In the genomic region with DNA sequence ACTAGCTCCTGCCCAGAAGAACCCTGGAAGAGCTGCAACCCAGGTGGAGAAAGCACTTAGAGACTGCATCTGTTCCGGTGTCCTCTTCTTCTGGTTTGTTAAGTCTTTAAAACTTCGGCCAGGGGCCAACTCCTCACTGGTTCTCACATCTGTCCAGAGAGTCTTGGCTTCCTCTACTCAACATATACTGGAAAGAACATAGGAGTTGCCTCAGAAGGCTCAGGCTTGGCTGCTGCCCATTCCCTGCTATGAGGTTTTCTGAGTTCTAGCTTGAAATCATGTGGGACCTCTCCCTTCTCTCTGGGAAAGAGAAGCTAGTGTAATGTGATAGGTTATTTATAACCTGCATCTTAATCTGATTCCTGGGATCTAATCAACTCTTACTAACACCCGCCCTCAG, we compare ENCODE assay signal across 12 mouse cellular contexts. TPM values are rescaled to one million over a fixed set of nuclear protein-coding genes. Genes with fewer than 3 reads are reported as not detected.
A peak's percentile ranks its signal among the peaks of the same experiment; 100 is the strongest.
DNase-seq lines count a peak whose midpoint lies in the region; ATAC-seq and TF ChIP-seq lines count a peak whose summit lies in the region.
"Had no signal": no experiment of that assay in that cellular context is flagged by ENCODE, and none has a peak within 500 bp of the region (broad histone marks: within the 10 kb centered on the region; RNA-seq: fewer than 3 reads in every experiment).

No protein-coding gene starts in this region.

- H3K79me2 ChIP-seq in MEL (ENCODE audit: control insufficient read depth, insufficient read depth, low read length, poor library complexity): no peaks in the 10 kb centered on the region; the same call in 1 of the 2 replicates

- H3K36me3 ChIP-seq in kidney, embryonic 16.5 days (ENCODE audit: insufficient read depth, low read length): no peaks in the 10 kb centered on the region
- peaks cover 0 to 6% of the 10 kb centered on the region in 2 experiments; a peak in 1 of 4 replicates for H3K36me3 ChIP-seq in MEL (ENCODE audit: control insufficient read depth in 1 of 2, insufficient read depth in 2 of 2, low read length in 2 of 2)
- H3K36me3 ChIP-seq in liver, embryonic 14.5 days (replicated peaks; ENCODE audit: control insufficient read depth, insufficient read depth, low read depth): no peaks in the 10 kb centered on the region
- H3K36me3 ChIP-seq: forebrain, embryonic 12.5 days; hindbrain, embryonic 13.5 days had no signal

- H3K9me3 ChIP-seq in kidney, embryonic 16.5 days (ENCODE audit: low read length): no peaks in the 10 kb centered on the region
- no peaks in the 10 kb centered on the region for H3K9me3 ChIP-seq in MEL (replicated peaks; ENCODE audit: insufficient read depth, low read length)
- no peaks in the 10 kb centered on the region for H3K9me3 ChIP-seq in liver, embryonic 14.5 days (ENCODE audit: control insufficient read depth, low read length)
- H3K9me3 ChIP-seq: forebrain, embryonic 12.5 days; hindbrain, embryonic 13.5 days had no signal

- H3K4me3 ChIP-seq in kidney, embryonic 16.5 days (ENCODE audit: low read length): no peak overlapping the region
- H3K4me3 ChIP-seq in MEL (ENCODE audit: control insufficient read depth in 1 of 2, insufficient read depth in 1 of 2, low read depth in 2 of 2, low read length in 2 of 2): no peak overlapping the region
- H3K4me3 ChIP-seq in bone marrow, adult 2 months (replicated peaks; ENCODE audit: control insufficient read depth, low read depth, low read length): no peak overlapping the region
- H3K4me3 ChIP-seq in liver, embryonic 14.5 days (ENCODE audit: insufficient read depth in 1 of 2, low read depth in 2 of 2, low read length in 2 of 2): no peak overlapping the region
- H3K4me3 ChIP-seq: forebrain, embryonic 12.5 days; hindbrain, embryonic 13.5 days had no signal

- WGBS in kidney, embryonic 16.5 days: 76% methylated on average over 3 of the region's 3 CpGs
- 76% methylated on average over 3 of the region's 3 CpGs for WGBS in bone marrow, adult 2 months
- WGBS in liver, embryonic 14.5 days (ENCODE audit: insufficient replicate concordance): 55% methylated on average over 3 of the region's 3 CpGs

- TF ChIP-seq POLR2A in MEL (IDR thresholded peaks at IDR 0.05; ENCODE audit: control insufficient read depth in 1 of 2, insufficient read depth in 1 of 2, low read depth in 1 of 2, low read length in 2 of 2, poor library complexity in 1 of 2): no peak
- TF ChIP-seq POLR2A in bone marrow, adult 2 months (IDR thresholded peaks at IDR 0.05; ENCODE audit: borderline replicate concordance, control insufficient read depth, low read depth, low read length): no peak

- no peak for TF ChIP-seq EP300 in MEL (IDR thresholded peaks at IDR 0.05; ENCODE audit: low read depth in 1 of 2, low read length in 2 of 2)
- no peak for TF ChIP-seq EP300 in liver, embryonic 14.5 days (IDR thresholded peaks at IDR 0.05; ENCODE audit: low read depth)

- no peak for ATAC-seq in kidney, embryonic 16.5 days (ENCODE audit: low FRiP score, low TSS enrichment)
- no peak for ATAC-seq in liver, embryonic 14.5 days (ENCODE audit: insufficient read depth)

- peak overlapping the region; percentile 43; the same call in 1 of the 2 replicates for H3K9ac ChIP-seq in kidney, embryonic 16.5 days (replicated peaks; ENCODE audit: low read length)
- H3K9ac ChIP-seq in MEL (ENCODE audit: control insufficient read depth, low read depth, low read length, poor library complexity, severe bottlenecking): no peak overlapping the region
- no peak overlapping the region for H3K9ac ChIP-seq in liver, embryonic 14.5 days (replicated peaks)
- H3K9ac ChIP-seq: forebrain, embryonic 12.5 days; hindbrain, embryonic 13.5 days had no signal

- no peak for DNase-seq in kidney, postnatal 36 days
- DNase-seq in MEL (ENCODE audit: low read depth, low spot score): no peak
- no peak for DNase-seq in liver, embryonic 14.5 days (ENCODE audit: low read depth in 3 of 3, low spot score in 3 of 3)
- no peak for DNase-seq in ovary, adult 18-20 months (ENCODE audit: low spot score)
- DNase-seq in cerebellum, adult 18-20 months: no peak
- DNase-seq: gastrocnemius, postnatal 14 days; kidney, postnatal 25 days; lung, postnatal 4 days had no signal

- H3K4me2 ChIP-seq in kidney, embryonic 16.5 days (replicated peaks; ENCODE audit: low read depth, low read length): peak overlapping the region; percentile 84
- H3K4me2 ChIP-seq in liver, embryonic 14.5 days (ENCODE audit: low read depth): peak overlapping the region; percentile 1
- H3K4me2 ChIP-seq: forebrain, embryonic 12.5 days; hindbrain, embryonic 13.5 days had no signal

- no peaks in the 10 kb centered on the region for H3K27me3 ChIP-seq in kidney, embryonic 16.5 days (ENCODE audit: insufficient read depth, low read length)
- H3K27me3 ChIP-seq in MEL (ENCODE audit: control insufficient read depth in 1 of 2, insufficient read depth in 2 of 2, low read length in 2 of 2): no peaks in the 10 kb centered on the region
- no peaks in the 10 kb centered on the region for H3K27me3 ChIP-seq in liver, embryonic 14.5 days (ENCODE audit: control insufficient read depth, insufficient read depth, low read length)

- no peak overlapping the region for H3K27ac ChIP-seq in kidney, embryonic 16.5 days (ENCODE audit: low read length)
- no peak overlapping the region for H3K27ac ChIP-seq in MEL (ENCODE audit: control insufficient read depth, low read depth, low read length)
- peak overlapping the region; percentile 39 for H3K27ac ChIP-seq in bone marrow, adult 2 months (ENCODE audit: control insufficient read depth, insufficient read depth, low read depth, low read length, poor library complexity)
- H3K27ac ChIP-seq in liver, embryonic 14.5 days: no peak overlapping the region
- H3K27ac ChIP-seq: forebrain, embryonic 12.5 days; hindbrain, embryonic 13.5 days had no signal

- no peak for TF ChIP-seq CTCF in MEL (IDR thresholded peaks at IDR 0.05 in 2 of 3, conservative IDR thresholded peaks at IDR 0.05 in 1 of 3; ENCODE audit: control insufficient read depth in 1 of 3, insufficient read depth in 1 of 3, low read depth in 2 of 3, low read length in 3 of 3, poor library complexity in 1 of 3, severe bottlenecking in 1 of 3)
- no peak for TF ChIP-seq CTCF in bone marrow, adult 2 months (IDR thresholded peaks at IDR 0.05; ENCODE audit: control insufficient read depth, insufficient read depth, low read length)
- TF ChIP-seq CTCF in liver, embryonic 14.5 days (IDR thresholded peaks at IDR 0.05; ENCODE audit: low read depth): no peak

- H3K4me1 ChIP-seq in kidney, embryonic 16.5 days (ENCODE audit: insufficient read depth, low read length): peaks cover 26% of the 10 kb centered on the region
- peaks cover 3 to 14% of the 10 kb centered on the region in 2 experiments for H3K4me1 ChIP-seq in MEL (ENCODE audit: control insufficient read depth in 1 of 2, insufficient read depth in 2 of 2, low read length in 2 of 2)
- H3K4me1 ChIP-seq in bone marrow, adult 2 months (ENCODE audit: control insufficient read depth, insufficient read depth, low read length): peaks cover 6% of the 10 kb centered on the region
- H3K4me1 ChIP-seq in liver, embryonic 14.5 days (replicated peaks; ENCODE audit: control insufficient read depth in 2 of 2, insufficient read depth in 2 of 2, low read length in 1 of 2): peaks cover 16 to 18% of the 10 kb centered on the region in 2 experiments

- TF ChIP-seq RAD21 in MEL (IDR thresholded peaks at IDR 0.05; ENCODE audit: low read depth, low read length): no peak

TF ChIP-seq in MEL, 35 proteins besides CTCF, POLR2A, EP300 and RAD21:
- no peak for TF ChIP-seq ZKSCAN1 (IDR thresholded peaks at IDR 0.05; ENCODE audit: low read depth, low read length)
- TF ChIP-seq MYC (IDR thresholded peaks at IDR 0.05; ENCODE audit: low read depth, low read length): no peak
- no peak for TF ChIP-seq BHLHE40 (IDR thresholded peaks at IDR 0.05; ENCODE audit: borderline replicate concordance, low read depth, low read length)
- TF ChIP-seq MEF2A (IDR thresholded peaks at IDR 0.05; ENCODE audit: extremely low read depth, insufficient replicate concordance, low read depth, low read length, poor library complexity, severe bottlenecking): 0 out of 2 replicates have a peak, but pooled peaks have one; percentile 15
- no peak for TF ChIP-seq MAX (IDR thresholded peaks at IDR 0.05; ENCODE audit: low read length)
- TF ChIP-seq CHD1 (IDR thresholded peaks at IDR 0.05; ENCODE audit: low read depth, low read length): no peak
- TF ChIP-seq TAL1 (IDR thresholded peaks at IDR 0.05; ENCODE audit: low read length): no peak
- TF ChIP-seq E2F4 (IDR thresholded peaks at IDR 0.05; ENCODE audit: borderline replicate concordance, low read depth, low read length): no peak
- peak; percentile 27; the same call in 1 of the 2 replicates for TF ChIP-seq GATA1 (IDR thresholded peaks at IDR 0.05; ENCODE audit: low read depth, low read length)
- TF ChIP-seq TBP (IDR thresholded peaks at IDR 0.05; ENCODE audit: low read depth, low read length): no peak
- TF ChIP-seq MXI1 (IDR thresholded peaks at IDR 0.05; ENCODE audit: low read depth, low read length): no peak
- no peak for TF ChIP-seq SMC3 (IDR thresholded peaks at IDR 0.05; ENCODE audit: low read depth, low read length)
- TF ChIP-seq ELF1 (IDR thresholded peaks at IDR 0.05; ENCODE audit: low read depth, low read length): no peak
- TF ChIP-seq MYB (IDR thresholded peaks at IDR 0.05; ENCODE audit: low read depth, low read length): no peak

RNA-seq across cellular contexts. Expression of a gene that starts 2.1 kb away (rescaled TPM):
- 23.6 and 25.2 TPM in 2 replicates for polyA plus RNA-seq in kidney, embryonic 16.5 days (2015; fragmentation: Nextera tagmentation; extraction: Ambion mirVana)
- 3.5 and 4.0 TPM in 2 replicates for total RNA-seq in MEL (2012; rRNA removed)
- polyA plus RNA-seq in MEL (2012; ENCODE audit: insufficient read depth in 1 of 2, insufficient read length in 2 of 2, low read depth in 1 of 2, low replicate concordance in 2 of 2, missing spikeins in 1 of 2): 1 to 10 TPM in 1 of 2 experiments, not detected in 1; 7.3 TPM
- polyA plus RNA-seq in bone marrow, adult 2 months (2011; ENCODE audit: insufficient read depth, insufficient read length, low replicate concordance, missing spikeins): 12.7 and 35.4 TPM in 2 replicates
- 4.9 and 7.2 TPM in 2 replicates for polyA plus RNA-seq in liver, embryonic 14.5 days (2012; rRNA removed)
- 4.9 and 6.6 TPM in 2 replicates for polyA plus RNA-seq in liver, embryonic 14.5 days (2014; fragmentation: Nextera tagmentation; extraction: Ambion mirVana)

RNA-seq across cellular contexts. Expression of a gene that starts 47.6 kb away (rescaled TPM):
- 26.3 and 27.1 TPM in 2 replicates for polyA plus RNA-seq in kidney, embryonic 16.5 days (2015; fragmentation: Nextera tagmentation; extraction: Ambion mirVana)
- total RNA-seq in MEL (2012; rRNA removed): 5.0 and 6.7 TPM in 2 replicates
- 10 to 100 TPM in 1 of 2 experiments, not detected in 1; 15.5 TPM for polyA plus RNA-seq in MEL (2012; ENCODE audit: insufficient read depth in 1 of 2, insufficient read length in 2 of 2, low read depth in 1 of 2, low replicate concordance in 2 of 2, missing spikeins in 1 of 2)
- 8.3 and 20.0 TPM in 2 replicates for polyA plus RNA-seq in bone marrow, adult 2 months (2011; ENCODE audit: insufficient read depth, insufficient read length, low replicate concordance, missing spikeins)
- polyA plus RNA-seq in liver, embryonic 14.5 days (2012; rRNA removed): 7.1 and 9.1 TPM in 2 replicates
- polyA plus RNA-seq in liver, embryonic 14.5 days (2014; fragmentation: Nextera tagmentation; extraction: Ambion mirVana): 6.7 and 6.9 TPM in 2 replicates
